Mouse (Mus musculus) left cerebral cortex, postnatal 36 days (tissue): ENCODE results near the gene Zbtb8b. TPM values are rescaled to one million over a fixed set of nuclear protein-coding genes. Genes with fewer than 3 reads are reported as not detected.

Experiments
- DNase-seq, 2 experiments: peaks; one replicate each; pipeline ENCODE4 v3.0.0; 2021 to 2022; ENCODE audit warnings: low spot score in 2 of 2, mixed read lengths in 1 of 2
- intact Hi-C: fragments of 180-260 bp; cut with DNase I; formaldehyde crosslinking; loops from one replicate; pipeline ENCODE4 v1.15.1; 2025
- total RNA-seq, 2 experiments: library from RNA; stranded (reverse); gene quantifications; 2 replicates each; pipeline ENCODE4 v1.2.3; 2021

Gene Zbtb8b
- total RNA-seq, 2 experiments from 2014 or later = 4.3 to 4.9 TPM

GRCm38 (mm10) chr4:129381148-129381547, 59.5 kb downstream of the Zbtb8b start:
- no peak for DNase-seq
- intact Hi-C loops = no loop called here

GRCm38 (mm10) chr4:129379805-129380204, 60.8 kb downstream of the Zbtb8b start:
- intact Hi-C loops = no loop called here
- DNase-seq = no peak

- peak; percentile 39 to 49 for DNase-seq
- intact Hi-C loops = no loop called here
These were observed 62.9 kb downstream of the Zbtb8b start, which contains the start of gene Zbtb8a for GRCm38 (mm10) chr4:129377601-129378390. Zbtb8a (minus strand) TSS chr4:129378116.

GRCm38 (mm10) chr4:129376961-129377545, 63.6 kb downstream of the Zbtb8b start:
- peak; percentile 57 to 60 for DNase-seq
- intact Hi-C loops = no loop called here

GRCm38 (mm10) chr4:129375821-129376220, 64.8 kb downstream of the Zbtb8b start:
- intact Hi-C loops = no loop called here

More at GRCm38 (mm10) chr4:129375821-129376220, 64.8 kb downstream of the Zbtb8b start:
- DNase-seq = no peak

Other genes starting within 250 kb of the Zbtb8b start
- 10 to 100 TPM; 19.7 to 27.1 TPM for gene C77080, start 179.4 kb downstream of the Zbtb8b start, total RNA-seq
- 1 to 10 TPM; 1.3 to 2.1 TPM for gene Sync, start 153.2 kb downstream of the Zbtb8b start, total RNA-seq
- gene Rbbp4, start 105.5 kb downstream of the Zbtb8b start, total RNA-seq = 100 to 1,000 TPM; 115 to 123 TPM
- 10 to 100 TPM; 24.6 to 28.4 TPM for gene Zbtb8os, start 105.2 kb downstream of the Zbtb8b start, total RNA-seq
- gene Zbtb8a, start 62.7 kb downstream of the Zbtb8b start, total RNA-seq = 1 to 10 TPM; 4.7 to 6.5 TPM
- 10 to 100 TPM; 56.3 to 62.4 TPM for gene Bsdc1, start 20.7 kb upstream of the Zbtb8b start, total RNA-seq
- under 1 TPM; 0.42 to 0.52 TPM for gene Tssk3, start 50.2 kb upstream of the Zbtb8b start, total RNA-seq
- gene Fam229a, start 50.3 kb upstream of the Zbtb8b start, total RNA-seq = not detected
- gene Marcksl1, start 72.7 kb upstream of the Zbtb8b start, total RNA-seq = 100 to 1,000 TPM; 150 to 174 TPM
- 10 to 100 TPM; 27.0 to 27.4 TPM for gene Hdac1, start 101.9 kb upstream of the Zbtb8b start, total RNA-seq
- gene Lck, start 132.8 kb upstream of the Zbtb8b start, total RNA-seq = 1 to 10 TPM; 2.1 to 2.6 TPM
- gene Fam167b, start 137.7 kb upstream of the Zbtb8b start, total RNA-seq = not detected
- gene Eif3i, start 159.8 kb upstream of the Zbtb8b start, total RNA-seq = 100 to 1,000 TPM; 121 to 140 TPM
- gene Tmem234, start 159.8 kb upstream of the Zbtb8b start, total RNA-seq = 10 to 100 TPM; 92.2 to 93.7 TPM
- gene Dcdc2b, start 173.4 kb upstream of the Zbtb8b start, total RNA-seq = 1 to 10 TPM; 2.9 to 7.7 TPM
- 10 to 100 TPM; 27.5 to 36.2 TPM for gene Iqcc, start 178.2 kb upstream of the Zbtb8b start, total RNA-seq
- 10 to 100 TPM; 53.7 to 60.8 TPM for gene Ccdc28b, start 183.1 kb upstream of the Zbtb8b start, total RNA-seq
- 10 to 100 TPM; 40.2 to 45.3 TPM for gene Txlna, start 200.2 kb upstream of the Zbtb8b start, total RNA-seq
- 100 to 1,000 TPM in 1 of 2 experiments, 10 to 100 TPM in 1; 93.3 to 101 TPM for gene Kpna6, start 231.9 kb upstream of the Zbtb8b start, total RNA-seq